Mouse (Mus musculus): ENCODE results near the gene Nlgn2.

- no peak for TF ChIP-seq CTCF (IDR thresholded peaks at IDR 0.05; ENCODE audit: low read depth)
- TF ChIP-seq EP300 (optimal IDR thresholded peaks at IDR 0.05), result no peak
These were observed 44.4 kb upstream of the Nlgn2 start for GRCm38 (mm10) chr11:69881787-69882670.
